Mouse (Mus musculus): Measurements from ENCODE around the gene Rnf130. TPM values are rescaled to one million over a fixed set of nuclear protein-coding genes. Genes with fewer than 3 reads are reported as not detected.
A peak's percentile ranks its signal among the peaks of the same experiment; 100 is the strongest.
"Not testable (repeated sequence)": the region's sequence is repeated elsewhere in the genome, so short reads cannot be mapped to it uniquely, and the experiment has no call there.

Rnf130 gene
- polyA plus RNA-seq, 1 experiment from 2014 or later = 75.0 TPM

- Histone ChIP-seq H3K36me3 (peaks cover 51% of the 10 kb centered on the region), H3K27ac (no peak overlapping the region), H3K4me3 (no peak overlapping the region), H3K4me2 (replicated peaks) (no peak overlapping the region), H3K9me3 (no peaks in the 10 kb centered on the region), H3K27me3 (replicated peaks) (no peaks in the 10 kb centered on the region), H3K9ac (no peak overlapping the region), H3K4me1 (no peaks in the 10 kb centered on the region)
- no peak for ATAC-seq (ENCODE audit: low FRiP score, low read depth)
- WGBS = 86% methylated on average over 8 of the region's 8 CpGs
These were observed 73.9 kb downstream of the Rnf130 start for GRCm38 (mm10) chr11:50098961-50099481.

GRCm38 (mm10) chr11:50099692-50100091 lies 74.5 kb downstream of the Rnf130 start:
- ATAC-seq (ENCODE audit: low FRiP score, low read depth) = no peak
- H3K9me3 ChIP-seq = no peaks in the 10 kb centered on the region
- no peaks in the 10 kb centered on the region for H3K27me3 ChIP-seq (replicated peaks)
- H3K27ac ChIP-seq = no peak overlapping the region
- 88% methylated on average over 2 of the region's 2 CpGs for WGBS
- no peak overlapping the region for H3K4me2 ChIP-seq (replicated peaks)
- peaks cover 51% of the 10 kb centered on the region for H3K36me3 ChIP-seq
- no peaks in the 10 kb centered on the region for H3K4me1 ChIP-seq
- H3K9ac ChIP-seq = no peak overlapping the region
- no peak overlapping the region for H3K4me3 ChIP-seq

- no peaks in the 10 kb centered on the region for H3K9me3 ChIP-seq
- peaks cover 40% of the 10 kb centered on the region for H3K36me3 ChIP-seq
- H3K27me3 ChIP-seq (replicated peaks) = no peaks in the 10 kb centered on the region
- no peak overlapping the region for H3K27ac ChIP-seq
- H3K4me3 ChIP-seq = no peak overlapping the region
- H3K4me2 ChIP-seq (replicated peaks) = no peak overlapping the region
- WGBS = 93% methylated on average over 2 of the region's 2 CpGs
- H3K4me1 ChIP-seq = no peaks in the 10 kb centered on the region
- no peak overlapping the region for H3K9ac ChIP-seq
- ATAC-seq (ENCODE audit: low FRiP score, low read depth) = no peak
These were observed 75.6 kb downstream of the Rnf130 start for GRCm38 (mm10) chr11:50100548-50101307.

GRCm38 (mm10) chr11:50101962-50102361 lies 76.8 kb downstream of the Rnf130 start:
- not testable (repeated sequence) for ATAC-seq (ENCODE audit: low FRiP score, low read depth); H3K4me2 ChIP-seq (replicated peaks); H3K9ac ChIP-seq; H3K4me1 ChIP-seq; H3K27me3 ChIP-seq (replicated peaks); H3K27ac ChIP-seq; H3K9me3 ChIP-seq; H3K4me3 ChIP-seq
- WGBS = 95% methylated on average over 4 of the region's 4 CpGs
- H3K36me3 ChIP-seq = peaks cover 34% of the 10 kb centered on the region

GRCm38 (mm10) chr11:50104016-50104415 lies 78.9 kb downstream of the Rnf130 start:
- Histone ChIP-seq H3K4me3 (no peak overlapping the region), H3K9ac (no peak overlapping the region), H3K4me2 (replicated peaks) (no peak overlapping the region), H3K27me3 (replicated peaks) (no peaks in the 10 kb centered on the region), H3K9me3 (no peaks in the 10 kb centered on the region), H3K36me3 (peaks cover 26% of the 10 kb centered on the region), H3K27ac (no peak overlapping the region), H3K4me1 (no peaks in the 10 kb centered on the region)
- 94% methylated on average over 6 of the region's 6 CpGs for WGBS
- ATAC-seq (ENCODE audit: low FRiP score, low read depth) = no peak

GRCm38 (mm10) chr11:50105237-50105636 lies 80.1 kb downstream of the Rnf130 start:
- no peak overlapping the region for H3K4me3 ChIP-seq
- no peak overlapping the region for H3K4me2 ChIP-seq (replicated peaks)
- WGBS = 91% methylated on average over 5 of the region's 5 CpGs
- H3K27ac ChIP-seq = no peak overlapping the region
- H3K4me1 ChIP-seq = no peaks in the 10 kb centered on the region
- H3K36me3 ChIP-seq = peaks cover 16% of the 10 kb centered on the region
- no peaks in the 10 kb centered on the region for H3K27me3 ChIP-seq (replicated peaks)
- no peak for ATAC-seq (ENCODE audit: low FRiP score, low read depth)
- H3K9ac ChIP-seq = no peak overlapping the region
- H3K9me3 ChIP-seq = no peaks in the 10 kb centered on the region

- H3K4me1 ChIP-seq = no peaks in the 10 kb centered on the region
- H3K9ac ChIP-seq = no peak overlapping the region
- no peak overlapping the region for H3K4me3 ChIP-seq
- no peaks in the 10 kb centered on the region for H3K27me3 ChIP-seq (replicated peaks)
- H3K27ac ChIP-seq = no peak overlapping the region
- no peak for ATAC-seq (ENCODE audit: low FRiP score, low read depth)
- WGBS = 91% methylated on average over 7 of the region's 7 CpGs
- H3K36me3 ChIP-seq = peaks cover 12% of the 10 kb centered on the region
- no peak overlapping the region for H3K4me2 ChIP-seq (replicated peaks)
- no peaks in the 10 kb centered on the region for H3K9me3 ChIP-seq
These were observed 80.9 kb downstream of the Rnf130 start for GRCm38 (mm10) chr11:50106024-50106423.

GRCm38 (mm10) chr11:50108823-50109244 lies 83.7 kb downstream of the Rnf130 start:
- no peak overlapping the region for H3K4me3 ChIP-seq
- 77% methylated on average over 8 of the region's 8 CpGs for WGBS
- no peaks in the 10 kb centered on the region for H3K9me3 ChIP-seq
- no peak for ATAC-seq (ENCODE audit: low FRiP score, low read depth)
- H3K27me3 ChIP-seq (replicated peaks) = no peaks in the 10 kb centered on the region
- H3K36me3 ChIP-seq = peaks cover 7% of the 10 kb centered on the region; the same call in 1 of the 2 replicates
- no peak overlapping the region for H3K9ac ChIP-seq
- no peaks in the 10 kb centered on the region for H3K4me1 ChIP-seq
- H3K27ac ChIP-seq = no peak overlapping the region
- H3K4me2 ChIP-seq (replicated peaks) = no peak overlapping the region

GRCm38 (mm10) chr11:50114329-50114728 lies 89.2 kb downstream of the Rnf130 start:
- no peaks in the 10 kb centered on the region for H3K9me3 ChIP-seq
- peaks cover 7% of the 10 kb centered on the region; the same call in 1 of the 2 replicates for H3K36me3 ChIP-seq
- no peak overlapping the region for H3K27ac ChIP-seq
- 16% methylated on average over 5 of the region's 5 CpGs for WGBS
- no peak overlapping the region for H3K4me2 ChIP-seq (replicated peaks)
- H3K4me3 ChIP-seq = no peak overlapping the region
- H3K4me1 ChIP-seq = no peaks in the 10 kb centered on the region
- H3K27me3 ChIP-seq (replicated peaks) = no peaks in the 10 kb centered on the region
- no peak overlapping the region for H3K9ac ChIP-seq
- peak; percentile 41 for ATAC-seq (ENCODE audit: low FRiP score, low read depth)

- Histone ChIP-seq H3K27ac (no peak overlapping the region), H3K9me3 (no peaks in the 10 kb centered on the region)
These were observed 97.5 kb downstream of the Rnf130 start for GRCm38 (mm10) chr11:50122631-50123081.

GRCm38 (mm10) chr11:50127781-50128180 lies 102.6 kb downstream of the Rnf130 start:
- H3K4me2 ChIP-seq (replicated peaks) = peak overlapping the region; percentile 48
- WGBS = 8% methylated on average over 10 of the region's 10 CpGs
- no peak for ATAC-seq (ENCODE audit: low FRiP score, low read depth)

More at GRCm38 (mm10) chr11:50122631-50123081, 97.5 kb downstream of the Rnf130 start:
- Histone ChIP-seq H3K4me3 (no peak overlapping the region), H3K36me3 (peaks cover 30% of the 10 kb centered on the region), H3K4me2 (replicated peaks) (no peak overlapping the region), H3K27me3 (replicated peaks) (no peaks in the 10 kb centered on the region), H3K9ac (no peak overlapping the region), H3K4me1 (no peaks in the 10 kb centered on the region)
- 92% methylated on average over 8 of the region's 8 CpGs for WGBS
- ATAC-seq (ENCODE audit: low FRiP score, low read depth) = no peak

GRCm38 (mm10) chr11:50130811-50131766 lies 105.9 kb downstream of the Rnf130 start, which contains the start of gene Tbc1d9b:
Gene Tbc1d9b, plus strand, starts transcription at chr11:50131396.
- no peaks in the 10 kb centered on the region for H3K27me3 ChIP-seq (replicated peaks)
- H3K27ac ChIP-seq = peak within 1 kb of the TSS; percentile 71
- peak within 1 kb of the TSS; percentile 92 for H3K9ac ChIP-seq
- peak within 1 kb of the TSS; percentile 74 for H3K4me2 ChIP-seq (replicated peaks)
- no peaks in the 10 kb centered on the region for H3K9me3 ChIP-seq
- H3K4me1 ChIP-seq = peaks cover 12% of the 10 kb centered on the region
- H3K36me3 ChIP-seq = peaks cover 6% of the 10 kb centered on the region
- WGBS = under 1% methylated on average over 61 of the region's 77 CpGs
- ATAC-seq (ENCODE audit: low FRiP score, low read depth) = peak; percentile 95
- H3K4me3 ChIP-seq = peak within 1 kb of the TSS; percentile 69

More at GRCm38 (mm10) chr11:50127781-50128180, 102.6 kb downstream of the Rnf130 start:
- Histone ChIP-seq H3K36me3 (no peaks in the 10 kb centered on the region), H3K4me3 (no peak overlapping the region), H3K27me3 (replicated peaks) (no peaks in the 10 kb centered on the region), H3K9me3 (no peaks in the 10 kb centered on the region), H3K9ac (no peak overlapping the region), H3K27ac (no peak overlapping the region), H3K4me1 (peaks cover 12% of the 10 kb centered on the region)

Data from neural tube, embryonic 12.5 days (tissue).